Mouse (Mus musculus): Measurements from ENCODE around the gene Sap30l. TPM values are rescaled to one million over a fixed set of nuclear protein-coding genes. Genes with fewer than 3 reads are reported as not detected.
"Not testable (repeated sequence)": the region's sequence is repeated elsewhere in the genome, so short reads cannot be mapped to it uniquely, and the experiment has no call there.

Sap30l gene
- polyA plus RNA-seq, 1 experiment: 22.5 TPM

GRCm38 (mm10) chr11:57835931-57836330 lies 34.5 kb downstream of the Sap30l start:
- TF ChIP-seq POLR2A (IDR thresholded peaks at IDR 0.05; ENCODE audit: borderline replicate concordance, control insufficient read depth, low read depth, low read length): no peak
- WGBS: 22% methylated on average over 3 of the region's 3 CpGs
- Histone ChIP-seq H3K4me1 (ENCODE audit: control insufficient read depth, insufficient read depth, low read length) (no peaks in the 10 kb centered on the region), H3K27ac (ENCODE audit: control insufficient read depth, insufficient read depth, low read depth, low read length, poor library complexity) (no peak overlapping the region), H3K4me3 (replicated peaks; ENCODE audit: control insufficient read depth, low read depth, low read length) (no peak overlapping the region)

DNA sequence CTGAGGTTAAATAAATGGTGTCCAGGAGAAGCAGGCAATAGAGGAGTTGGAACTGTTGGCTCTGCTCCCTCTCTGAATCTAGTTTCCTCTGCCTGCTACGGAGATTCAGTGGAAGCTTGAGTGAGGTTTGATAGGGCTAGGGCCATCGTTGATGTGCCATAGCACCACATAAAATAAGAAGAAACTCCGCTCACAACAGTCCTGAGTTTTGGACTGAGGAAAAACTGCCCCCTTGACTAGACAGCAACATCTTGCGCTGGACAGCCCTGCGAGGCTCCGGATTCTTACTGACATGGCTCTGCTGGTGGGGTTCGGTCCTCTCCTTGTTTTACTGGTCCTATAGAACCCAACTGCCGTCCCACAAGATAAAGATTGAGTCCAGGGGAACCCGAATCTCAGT lies 35.0 kb downstream of the Sap30l start:
- 23% methylated on average over 9 of the region's 9 CpGs for WGBS
- no peak for TF ChIP-seq CTCF (IDR thresholded peaks at IDR 0.05; ENCODE audit: control insufficient read depth, insufficient read depth, low read length)
- no peak for TF ChIP-seq POLR2A (IDR thresholded peaks at IDR 0.05; ENCODE audit: borderline replicate concordance, control insufficient read depth, low read depth, low read length)
- no peak overlapping the region for H3K4me3 ChIP-seq (replicated peaks; ENCODE audit: control insufficient read depth, low read depth, low read length)
- no peak overlapping the region for H3K27ac ChIP-seq (ENCODE audit: control insufficient read depth, insufficient read depth, low read depth, low read length, poor library complexity)
- no peaks in the 10 kb centered on the region for H3K4me1 ChIP-seq (ENCODE audit: control insufficient read depth, insufficient read depth, low read length)

- TF ChIP-seq CTCF (IDR thresholded peaks at IDR 0.05; ENCODE audit: control insufficient read depth, insufficient read depth, low read length) (no peak), POLR2A (IDR thresholded peaks at IDR 0.05; ENCODE audit: borderline replicate concordance, control insufficient read depth, low read depth, low read length) (no peak)
- no peak overlapping the region for H3K27ac ChIP-seq (ENCODE audit: control insufficient read depth, insufficient read depth, low read depth, low read length, poor library complexity)
- WGBS: 4% methylated on average over 38 of the region's 38 CpGs
- H3K4me3 ChIP-seq (replicated peaks; ENCODE audit: control insufficient read depth, low read depth, low read length): no peak overlapping the region
- no peaks in the 10 kb centered on the region for H3K4me1 ChIP-seq (ENCODE audit: control insufficient read depth, insufficient read depth, low read length)
Measured at GRCm38 (mm10) chr11:57836872-57837680, 35.6 kb downstream of the Sap30l start.

- 21% methylated on average over 22 of the region's 22 CpGs for WGBS
- TF ChIP-seq POLR2A (IDR thresholded peaks at IDR 0.05; ENCODE audit: borderline replicate concordance, control insufficient read depth, low read depth, low read length) (no peak), CTCF (IDR thresholded peaks at IDR 0.05; ENCODE audit: control insufficient read depth, insufficient read depth, low read length) (no peak)
- Histone ChIP-seq H3K4me1 (ENCODE audit: control insufficient read depth, insufficient read depth, low read length) (no peaks in the 10 kb centered on the region), H3K4me3 (replicated peaks; ENCODE audit: control insufficient read depth, low read depth, low read length) (no peak overlapping the region), H3K27ac (ENCODE audit: control insufficient read depth, insufficient read depth, low read depth, low read length, poor library complexity) (no peak overlapping the region)
Measured at GRCm38 (mm10) chr11:57837861-57838680, 36.6 kb downstream of the Sap30l start.

DNA sequence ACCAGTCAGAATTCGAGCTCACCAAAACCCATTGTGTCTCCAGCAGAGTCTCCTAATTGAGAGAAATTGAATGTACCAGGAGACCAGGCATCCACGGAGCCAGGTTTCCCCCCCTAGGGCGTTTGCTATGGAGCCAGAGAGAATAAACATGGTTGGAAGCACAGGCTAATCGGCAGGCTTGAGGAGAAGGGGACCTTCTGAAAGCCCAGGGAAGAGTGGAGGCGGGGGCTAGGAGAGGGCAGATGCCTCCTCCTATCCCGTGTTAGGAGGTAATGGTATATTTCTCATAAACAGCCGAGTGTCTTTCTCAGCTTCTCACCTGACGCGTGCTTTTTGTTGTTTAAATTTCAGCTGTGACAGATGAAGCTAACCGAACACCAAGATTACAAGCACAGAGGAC lies 39.5 kb downstream of the Sap30l start:
- Histone ChIP-seq H3K4me3 (replicated peaks; ENCODE audit: control insufficient read depth, low read depth, low read length) (no peak overlapping the region), H3K4me1 (ENCODE audit: control insufficient read depth, insufficient read depth, low read length) (no peaks in the 10 kb centered on the region), H3K27ac (ENCODE audit: control insufficient read depth, insufficient read depth, low read depth, low read length, poor library complexity) (no peak overlapping the region)
- 34% methylated on average over 10 of the region's 10 CpGs for WGBS
- TF ChIP-seq CTCF (IDR thresholded peaks at IDR 0.05; ENCODE audit: control insufficient read depth, insufficient read depth, low read length) (no peak), POLR2A (IDR thresholded peaks at IDR 0.05; ENCODE audit: borderline replicate concordance, control insufficient read depth, low read depth, low read length) (no peak)

DNA sequence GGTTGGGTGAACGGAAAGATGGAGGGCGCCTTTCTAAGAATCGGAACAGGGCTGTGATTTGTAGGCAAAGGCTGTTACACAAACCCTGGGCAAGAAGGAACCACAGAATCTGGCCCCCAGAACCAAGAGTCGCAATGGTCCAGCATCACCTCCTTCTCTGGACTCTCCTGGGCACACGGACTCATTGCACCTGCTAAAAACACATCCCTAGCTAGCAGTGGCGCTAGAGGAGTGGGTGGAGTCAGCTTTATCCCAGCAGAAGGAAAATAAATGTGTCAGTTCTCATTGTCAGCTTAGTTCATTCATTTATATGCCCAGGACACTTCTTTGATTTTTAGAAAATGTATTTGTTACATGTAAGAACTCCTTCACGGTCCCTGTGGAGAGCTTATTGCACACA lies 40.0 kb downstream of the Sap30l start:
- TF ChIP-seq CTCF (IDR thresholded peaks at IDR 0.05; ENCODE audit: control insufficient read depth, insufficient read depth, low read length): no peak
- Histone ChIP-seq H3K4me1 (ENCODE audit: control insufficient read depth, insufficient read depth, low read length) (no peaks in the 10 kb centered on the region), H3K27ac (ENCODE audit: control insufficient read depth, insufficient read depth, low read depth, low read length, poor library complexity) (no peak overlapping the region), H3K4me3 (replicated peaks; ENCODE audit: control insufficient read depth, low read depth, low read length) (no peak overlapping the region)
- 48% methylated on average over 7 of the region's 7 CpGs for WGBS

GRCm38 (mm10) chr11:57846421-57847363 lies 45.3 kb downstream of the Sap30l start:
- H3K4me3 ChIP-seq (replicated peaks; ENCODE audit: control insufficient read depth, low read depth, low read length); H3K4me1 ChIP-seq (ENCODE audit: control insufficient read depth, insufficient read depth, low read length); H3K27ac ChIP-seq (ENCODE audit: control insufficient read depth, insufficient read depth, low read depth, low read length, poor library complexity): not testable (repeated sequence)
- WGBS: 71% methylated on average over 8 of the region's 9 CpGs

GRCm38 (mm10) chr11:57847396-57847795 lies 46.0 kb downstream of the Sap30l start:
- WGBS: 72% methylated on average over 7 of the region's 7 CpGs
- H3K4me1 ChIP-seq (ENCODE audit: control insufficient read depth, insufficient read depth, low read length): no peaks in the 10 kb centered on the region
- TF ChIP-seq CTCF (IDR thresholded peaks at IDR 0.05; ENCODE audit: control insufficient read depth, insufficient read depth, low read length): no peak
- no peak for TF ChIP-seq POLR2A (IDR thresholded peaks at IDR 0.05; ENCODE audit: borderline replicate concordance, control insufficient read depth, low read depth, low read length)
- H3K27ac ChIP-seq (ENCODE audit: control insufficient read depth, insufficient read depth, low read depth, low read length, poor library complexity): no peak overlapping the region
- no peak overlapping the region for H3K4me3 ChIP-seq (replicated peaks; ENCODE audit: control insufficient read depth, low read depth, low read length)

Data from bone marrow, adult 2 months (tissue).